Mouse (Mus musculus): ENCODE results near the gene Atxn10.
"Not testable (repeated sequence)": the region's sequence is repeated elsewhere in the genome, so short reads cannot be mapped to it uniquely, and the experiment has no call there.

Gene Atxn10

GRCm38 (mm10) chr15:85335671-85336300 lies at the start of gene Atxn10:
Atxn10 (plus strand) TSS chr15:85336245.
- no peak for DNase-seq (ENCODE audit: low spot score)

- DNase-seq (ENCODE audit: low spot score), result no peak
Measured at GRCm38 (mm10) chr15:85294632-85295031, 41.4 kb upstream of the Atxn10 start.

- DNase-seq (ENCODE audit: low spot score), result no peak
Measured at GRCm38 (mm10) chr15:85295544-85295943, 40.5 kb upstream of the Atxn10 start.

GRCm38 (mm10) chr15:85295977-85296376 lies 40.1 kb upstream of the Atxn10 start:
- DNase-seq (ENCODE audit: low spot score), result no peak

- no peak for DNase-seq (ENCODE audit: low spot score)
Measured at GRCm38 (mm10) chr15:85296538-85296937, 39.5 kb upstream of the Atxn10 start.

GRCm38 (mm10) chr15:85298167-85298781 lies 37.8 kb upstream of the Atxn10 start:
- no peak for DNase-seq (ENCODE audit: low spot score)

- no peak for DNase-seq (ENCODE audit: low spot score)
Measured at GRCm38 (mm10) chr15:85298946-85299345, 37.1 kb upstream of the Atxn10 start.

- no peak for DNase-seq (ENCODE audit: low spot score)
Measured at GRCm38 (mm10) chr15:85303241-85303640, 32.8 kb upstream of the Atxn10 start.

- no peak for DNase-seq (ENCODE audit: low spot score)
Measured at GRCm38 (mm10) chr15:85303976-85304375, 32.1 kb upstream of the Atxn10 start.

- DNase-seq (ENCODE audit: low spot score), result no peak
Measured at GRCm38 (mm10) chr15:85307061-85307660, 28.9 kb upstream of the Atxn10 start.

- no peak for DNase-seq (ENCODE audit: low spot score)
Measured at GRCm38 (mm10) chr15:85311058-85311657, 24.9 kb upstream of the Atxn10 start.

GRCm38 (mm10) chr15:85315378-85316025 lies 20.5 kb upstream of the Atxn10 start:
- peak; percentile 36 for DNase-seq (ENCODE audit: low spot score)

GRCm38 (mm10) chr15:85316342-85317140 lies 19.5 kb upstream of the Atxn10 start:
- DNase-seq (ENCODE audit: low spot score), result no peak

GRCm38 (mm10) chr15:85319924-85320668 lies 15.9 kb upstream of the Atxn10 start:
- DNase-seq (ENCODE audit: low spot score), result no peak

- no peak for DNase-seq (ENCODE audit: low spot score)
Measured at GRCm38 (mm10) chr15:85323214-85323613, 12.8 kb upstream of the Atxn10 start.

GRCm38 (mm10) chr15:85324426-85324825 lies 11.6 kb upstream of the Atxn10 start:
- no peak for DNase-seq (ENCODE audit: low spot score)

GRCm38 (mm10) chr15:85327808-85328207 lies 8.2 kb upstream of the Atxn10 start:
- no peak for DNase-seq (ENCODE audit: low spot score)

- DNase-seq (ENCODE audit: low spot score), result not testable (repeated sequence)
Measured at GRCm38 (mm10) chr15:85328455-85328854, 7.6 kb upstream of the Atxn10 start.

GRCm38 (mm10) chr15:85329096-85329495 lies 6.9 kb upstream of the Atxn10 start:
- no peak for DNase-seq (ENCODE audit: low spot score)

GRCm38 (mm10) chr15:85330024-85330423 lies 6.0 kb upstream of the Atxn10 start:
- no peak for DNase-seq (ENCODE audit: low spot score)

- not testable (repeated sequence) for DNase-seq (ENCODE audit: low spot score)
Measured at GRCm38 (mm10) chr15:85333511-85333910, 2.5 kb upstream of the Atxn10 start.

Data from urinary bladder, postnatal 10 days (tissue).